Mouse (Mus musculus): ENCODE data around the gene Pfn3. TPM values are rescaled to one million over a fixed set of nuclear protein-coding genes. Genes with fewer than 3 reads are reported as not detected.
"Not testable (repeated sequence)": the region's sequence is repeated elsewhere in the genome, so short reads cannot be mapped to it uniquely, and the experiment has no call there.

Gene Pfn3
- polyA plus RNA-seq, 1 experiment, result not detected

DNA sequence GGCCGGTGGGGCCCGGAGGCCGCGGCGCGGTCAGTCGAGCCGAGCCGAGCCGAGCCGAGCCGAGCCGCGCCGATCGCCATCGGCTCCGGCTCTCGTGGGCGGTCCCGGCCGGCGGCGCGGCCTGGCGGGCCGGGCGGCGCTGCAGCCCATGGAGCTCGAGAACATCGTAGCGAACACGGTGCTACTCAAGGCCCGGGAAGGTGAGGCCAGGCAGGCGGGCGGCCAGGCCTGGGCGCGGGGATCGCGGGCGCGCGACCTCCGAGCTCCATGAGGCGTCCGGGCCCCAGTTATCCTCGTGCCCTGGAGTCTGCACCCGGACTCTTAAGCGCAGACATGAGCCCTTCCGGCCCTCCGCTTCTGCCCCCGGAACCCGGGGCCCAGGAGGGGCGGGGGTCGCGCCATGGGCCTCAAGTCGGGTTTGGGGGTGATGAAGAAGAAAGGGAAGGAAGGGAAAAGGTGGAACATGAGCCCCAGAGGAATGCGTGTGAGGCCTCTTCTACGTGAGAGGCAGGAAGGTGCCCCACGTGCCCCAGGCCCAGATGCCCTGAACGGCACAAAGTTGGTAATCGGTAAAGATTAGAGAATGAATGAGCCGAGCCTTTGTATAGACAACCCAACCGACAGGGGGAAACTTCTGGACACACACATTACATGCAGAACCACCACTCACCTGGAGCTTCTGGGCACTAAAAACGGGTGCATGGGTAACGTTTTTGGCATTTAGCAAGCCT is 30.5 kb upstream of the Pfn3 start:
- Histone ChIP-seq H3K4me3 (ENCODE audit: low read depth, low read length) (peak overlapping the region; percentile 80), H3K27ac (ENCODE audit: insufficient read depth, low read depth, low read length) (peak overlapping the region; percentile 88), H3K36me3 (ENCODE audit: control insufficient read depth, insufficient read depth, low read length) (peaks cover 6% of the 10 kb centered on the region), H3K27me3 (ENCODE audit: control insufficient read depth, insufficient read depth, low read length) (no peaks in the 10 kb centered on the region), H3K4me1 (ENCODE audit: control insufficient read depth, insufficient read depth, insufficient read length, low read length) (peaks cover 35% of the 10 kb centered on the region)
- WGBS, result under 1% methylated on average over 63 of the region's 66 CpGs
- no peak for TF ChIP-seq CTCF (IDR thresholded peaks at IDR 0.05; ENCODE audit: extremely low read depth, insufficient read length, insufficient replicate concordance, low read depth, low read length)
- no peak for TF ChIP-seq POLR2A (IDR thresholded peaks at IDR 0.05; ENCODE audit: low read depth, low read length)

GRCm38 (mm10) chr13:55444937-55445315 is 29.9 kb upstream of the Pfn3 start, which contains the start of gene Grk6:
Gene Grk6, plus strand, starts transcription at chr13:55445072.
- H3K27ac ChIP-seq (ENCODE audit: insufficient read depth, low read depth, low read length), result peak within 1 kb of the TSS; percentile 89
- TF ChIP-seq CTCF (IDR thresholded peaks at IDR 0.05; ENCODE audit: extremely low read depth, insufficient read length, insufficient replicate concordance, low read depth, low read length) (no peak), POLR2A (IDR thresholded peaks at IDR 0.05; ENCODE audit: low read depth, low read length) (no peak)
- H3K27me3 ChIP-seq (ENCODE audit: control insufficient read depth, insufficient read depth, low read length), result no peaks in the 10 kb centered on the region
- peaks cover 30% of the 10 kb centered on the region for H3K4me1 ChIP-seq (ENCODE audit: control insufficient read depth, insufficient read depth, insufficient read length, low read length)
- under 1% methylated on average over 33 of the region's 35 CpGs for WGBS
- peaks cover under 1% of the 10 kb centered on the region; the same call in 1 of the 2 replicates for H3K36me3 ChIP-seq (ENCODE audit: control insufficient read depth, insufficient read depth, low read length)
- peak within 1 kb of the TSS; percentile 80 for H3K4me3 ChIP-seq (ENCODE audit: low read depth, low read length)

GRCm38 (mm10) chr13:55444286-55444936 is 29.4 kb upstream of the Pfn3 start:
- Histone ChIP-seq H3K27me3 (ENCODE audit: control insufficient read depth, insufficient read depth, low read length) (no peaks in the 10 kb centered on the region), H3K27ac (ENCODE audit: insufficient read depth, low read depth, low read length) (peak overlapping the region; percentile 89), H3K4me3 (ENCODE audit: low read depth, low read length) (peak overlapping the region; percentile 72), H3K36me3 (ENCODE audit: control insufficient read depth, insufficient read depth, low read length) (no peaks in the 10 kb centered on the region), H3K4me1 (ENCODE audit: control insufficient read depth, insufficient read depth, insufficient read length, low read length) (peaks cover 26% of the 10 kb centered on the region)
- under 1% methylated on average over 33 of the region's 33 CpGs for WGBS
- TF ChIP-seq CTCF (IDR thresholded peaks at IDR 0.05; ENCODE audit: extremely low read depth, insufficient read length, insufficient replicate concordance, low read depth, low read length) (no peak), POLR2A (IDR thresholded peaks at IDR 0.05; ENCODE audit: low read depth, low read length) (peak; percentile 54; the same call in 1 of the 2 replicates)

- 16% methylated on average over 9 of the region's 9 CpGs for WGBS
- Histone ChIP-seq H3K27me3 (ENCODE audit: control insufficient read depth, insufficient read depth, low read length) (no peaks in the 10 kb centered on the region), H3K27ac (ENCODE audit: insufficient read depth, low read depth, low read length) (peak overlapping the region; percentile 89), H3K36me3 (ENCODE audit: control insufficient read depth, insufficient read depth, low read length) (no peaks in the 10 kb centered on the region), H3K4me1 (ENCODE audit: control insufficient read depth, insufficient read depth, insufficient read length, low read length) (peaks cover 20% of the 10 kb centered on the region), H3K4me3 (ENCODE audit: low read depth, low read length) (no peak overlapping the region)
- TF ChIP-seq POLR2A (IDR thresholded peaks at IDR 0.05; ENCODE audit: low read depth, low read length) (no peak), CTCF (IDR thresholded peaks at IDR 0.05; ENCODE audit: extremely low read depth, insufficient read length, insufficient replicate concordance, low read depth, low read length) (no peak)
Measured at GRCm38 (mm10) chr13:55443799-55444285, 28.8 kb upstream of the Pfn3 start.

- 85% methylated on average over 15 of the region's 15 CpGs for WGBS
- H3K27me3 ChIP-seq (ENCODE audit: control insufficient read depth, insufficient read depth, low read length); H3K27ac ChIP-seq (ENCODE audit: insufficient read depth, low read depth, low read length); H3K4me3 ChIP-seq (ENCODE audit: low read depth, low read length); H3K36me3 ChIP-seq (ENCODE audit: control insufficient read depth, insufficient read depth, low read length); H3K4me1 ChIP-seq (ENCODE audit: control insufficient read depth, insufficient read depth, insufficient read length, low read length): not testable (repeated sequence)
Measured at GRCm38 (mm10) chr13:55437111-55437629, 22.1 kb upstream of the Pfn3 start.

DNA sequence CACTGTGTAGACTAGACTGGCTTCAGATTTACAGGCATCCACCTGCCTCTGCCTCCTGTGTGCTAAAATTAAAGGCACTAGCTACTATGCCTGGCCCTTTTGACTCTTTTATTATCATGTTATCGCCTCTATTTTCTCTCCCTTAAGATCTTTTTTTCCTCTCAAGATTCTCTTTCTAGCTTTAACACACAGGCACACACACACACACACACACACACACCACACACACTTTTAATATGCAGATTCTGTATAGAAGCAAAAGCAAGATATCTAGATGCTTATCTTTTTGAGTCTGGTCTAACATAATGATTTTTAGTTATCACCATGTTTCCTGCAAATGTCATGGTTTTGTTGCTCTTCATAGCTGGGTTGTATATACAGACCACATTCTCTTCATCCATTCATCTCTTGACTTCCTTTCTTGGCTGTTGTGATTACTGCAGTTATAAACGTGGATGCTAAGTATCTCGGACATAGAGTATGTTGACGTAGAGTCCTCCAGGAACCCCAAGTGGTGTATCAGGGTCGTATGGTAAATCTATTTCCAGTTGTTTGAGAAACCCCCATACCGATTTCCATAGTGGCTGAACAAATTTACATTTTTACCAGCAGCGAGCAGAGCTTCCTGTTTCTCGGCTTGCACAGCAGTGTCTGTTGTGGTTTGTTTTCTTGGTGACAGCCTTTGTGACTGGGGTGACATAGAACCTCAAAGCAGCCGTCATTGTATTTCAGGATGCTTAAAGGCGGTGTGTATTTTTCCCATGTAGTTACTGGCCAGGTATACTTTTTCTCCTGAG is 17.1 kb upstream of the Pfn3 start:
- peaks cover 5% of the 10 kb centered on the region; the same call in 1 of the 2 replicates for H3K4me1 ChIP-seq (ENCODE audit: control insufficient read depth, insufficient read depth, insufficient read length, low read length)
- no peaks in the 10 kb centered on the region for H3K27me3 ChIP-seq (ENCODE audit: control insufficient read depth, insufficient read depth, low read length)
- no peaks in the 10 kb centered on the region for H3K36me3 ChIP-seq (ENCODE audit: control insufficient read depth, insufficient read depth, low read length)
- 57% methylated on average over 10 of the region's 10 CpGs for WGBS
- TF ChIP-seq CTCF (IDR thresholded peaks at IDR 0.05; ENCODE audit: extremely low read depth, insufficient read length, insufficient replicate concordance, low read depth, low read length), result no peak
- TF ChIP-seq POLR2A (IDR thresholded peaks at IDR 0.05; ENCODE audit: low read depth, low read length), result no peak
- peak overlapping the region; percentile 77 for H3K27ac ChIP-seq (ENCODE audit: insufficient read depth, low read depth, low read length)
- no peak overlapping the region for H3K4me3 ChIP-seq (ENCODE audit: low read depth, low read length)

Data from small intestine, adult 2 months (tissue).